Mouse (Mus musculus) gastrocnemius, postnatal 14 days (tissue): ENCODE results near the gene Plrg1. TPM values are rescaled to one million over a fixed set of nuclear protein-coding genes. Genes with fewer than 3 reads are reported as not detected.

Source experiments
- DNase-seq: peaks from one replicate; pipeline ENCODE4 v3.0.0; 2021; ENCODE audit warnings: mixed read lengths
- intact Hi-C: fragments of 180-260 bp; cut with DNase I; formaldehyde crosslinking; loops from one replicate; pipeline ENCODE4 v1.15.1; 2025; ENCODE audit warnings: low total_unique reads
- total RNA-seq, 2 experiments: library from RNA; stranded (reverse); gene quantifications; 2 replicates each; pipeline ENCODE4 v1.2.3; 2021

Gene Plrg1
- total RNA-seq, 2 experiments from 2014 or later = 24.9 to 25.2 TPM

DNA sequence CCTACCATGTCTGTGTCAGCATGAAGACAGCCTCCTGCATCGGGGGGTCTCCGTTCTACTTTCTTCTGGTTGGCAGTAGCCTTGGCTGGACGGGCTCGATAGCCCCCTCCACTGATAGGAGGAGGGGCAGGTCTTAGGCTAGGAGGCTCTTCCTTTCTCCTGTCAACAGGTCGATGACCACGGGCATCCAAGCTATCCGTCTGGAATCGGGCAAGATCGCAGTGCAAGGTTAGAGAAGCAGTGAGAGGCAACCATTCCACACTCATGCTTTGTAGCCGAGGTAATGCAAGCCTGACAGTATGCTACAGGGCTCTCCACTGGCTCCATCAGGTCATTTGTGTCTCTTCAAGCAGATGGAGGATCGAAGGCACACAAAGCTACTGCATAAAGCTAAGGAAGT is 8.7 kb upstream of the Plrg1 start:
- no peak for DNase-seq
- intact Hi-C loops = no loop called here

GRCm38 (mm10) chr3:83049680-83050079 is 5.6 kb upstream of the Plrg1 start, which contains the start of gene Fgb:
Gene Fgb, minus strand, starts transcription at chr3:83049863.
- DNase-seq = no peak
- intact Hi-C loops = no loop called here

GRCm38 (mm10) chr3:83050661-83051060 is 4.7 kb upstream of the Plrg1 start:
- intact Hi-C loops = no loop called here
- no peak for DNase-seq

DNA sequence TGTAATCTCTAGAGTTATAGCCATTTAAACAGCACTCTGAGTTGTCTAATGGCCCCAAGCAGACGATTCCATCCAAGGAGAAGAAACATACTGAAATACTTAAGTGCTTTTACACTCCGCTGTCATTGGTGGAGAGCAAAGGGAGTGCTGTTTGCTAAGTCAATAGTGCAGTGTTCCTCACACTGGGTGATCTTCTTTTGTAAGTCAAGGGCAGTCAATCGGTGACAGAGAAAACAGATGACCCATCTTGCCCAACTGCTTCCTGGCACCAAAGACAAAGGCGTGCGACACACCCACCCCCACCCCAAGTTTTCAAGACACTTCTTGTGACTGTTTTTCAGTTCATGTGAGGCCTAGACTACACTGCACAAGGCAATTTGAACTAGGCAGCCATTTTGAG is 3.2 kb upstream of the Plrg1 start:
- no peak for DNase-seq
- intact Hi-C loops = loop anchor here (2.0 kb wide), 1 partner anchor 51 kb away; no protein-coding TSS in a partner anchor

- no peak for DNase-seq
- intact Hi-C loops = loop anchor here (2.0 kb wide), 1 partner anchor 52 kb away; no protein-coding TSS in a partner anchor
Observed at GRCm38 (mm10) chr3:83053126-83053525, 2.2 kb upstream of the Plrg1 start.

DNA sequence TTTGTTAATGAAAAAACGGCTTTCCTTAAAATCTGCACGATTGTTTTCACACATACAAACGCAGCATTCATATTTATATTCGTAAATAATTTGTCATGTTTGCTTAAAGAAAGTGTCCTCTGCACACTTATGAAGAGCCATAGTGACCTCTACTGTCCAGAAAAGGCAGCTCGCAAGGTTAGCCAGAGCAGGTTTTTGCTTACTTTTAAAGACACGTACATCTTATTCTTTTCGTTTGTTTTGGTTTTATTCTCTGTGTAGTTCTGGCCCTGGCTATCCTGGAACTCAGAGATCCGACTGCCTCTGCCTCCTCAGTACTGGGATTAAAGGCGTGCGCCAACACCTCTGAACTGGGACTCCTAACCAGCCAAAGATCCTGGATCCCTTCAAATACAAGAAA is 1.6 kb upstream of the Plrg1 start:
- intact Hi-C loops = loop anchor here (2.0 kb wide), 1 partner anchor 53 kb away; no protein-coding TSS in a partner anchor
- DNase-seq = no peak

- DNase-seq = no peak
- intact Hi-C loops = no loop called here
Observed at GRCm38 (mm10) chr3:83054759-83055158, 563 bp upstream of the Plrg1 start.

GRCm38 (mm10) chr3:83057046-83057445 is 1.7 kb downstream of the Plrg1 start:
- intact Hi-C loops = no loop called here
- DNase-seq = no peak

- no peak for DNase-seq
- intact Hi-C loops = no loop called here
Observed at GRCm38 (mm10) chr3:83067920-83068319, 12.6 kb downstream of the Plrg1 start.

DNA sequence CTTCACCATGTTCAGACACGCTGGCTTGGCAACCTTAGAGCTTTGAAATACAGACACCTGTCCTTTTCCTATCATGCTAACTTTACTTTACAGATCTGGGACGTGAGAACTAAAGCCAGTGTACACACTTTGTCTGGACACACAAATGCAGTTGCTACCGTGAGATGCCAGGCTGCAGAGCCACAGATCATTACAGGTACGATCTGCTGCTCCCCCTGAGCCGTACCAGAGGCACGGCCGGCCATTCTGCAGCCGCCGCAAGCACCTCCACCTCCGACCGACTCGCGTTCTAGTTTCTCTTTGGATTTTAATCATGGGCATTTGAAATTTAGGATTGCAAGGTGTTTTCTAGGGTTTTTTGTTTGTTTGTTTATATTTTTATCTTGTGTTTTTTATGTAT is 13.5 kb downstream of the Plrg1 start:
- intact Hi-C loops = no loop called here
- no peak for DNase-seq

- intact Hi-C loops = no loop called here
- DNase-seq = no peak
Observed at GRCm38 (mm10) chr3:83070231-83070630, 14.9 kb downstream of the Plrg1 start.

- peak; percentile 53 for DNase-seq
- intact Hi-C loops = no loop called here
Observed at GRCm38 (mm10) chr3:83076563-83076962, 21.2 kb downstream of the Plrg1 start.

- peak; percentile 25 for DNase-seq
- intact Hi-C loops = loop anchor here (10.0 kb wide), 1 partner anchor 86 kb away; no protein-coding TSS in a partner anchor
Observed at GRCm38 (mm10) chr3:83080567-83081055, 25.3 kb downstream of the Plrg1 start.

DNA sequence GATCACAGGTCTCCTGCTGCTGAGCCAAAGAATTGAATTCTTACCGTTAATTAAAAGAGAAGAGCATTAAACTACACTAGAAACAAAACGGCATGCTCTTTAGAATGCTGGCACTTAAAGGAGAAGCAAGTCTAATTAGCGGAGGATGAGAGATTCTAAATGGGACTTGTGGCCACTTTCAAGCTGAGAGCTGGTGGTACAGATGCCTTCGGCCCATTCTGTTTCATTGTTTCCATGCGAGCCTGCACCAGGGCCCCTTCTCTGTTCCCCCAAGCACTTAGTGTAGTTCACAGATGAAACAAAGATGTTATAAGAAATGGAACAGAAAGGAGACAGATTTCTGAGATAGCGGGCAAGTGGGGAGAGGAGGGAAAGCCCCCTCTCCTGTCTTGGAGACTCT is 42.3 kb downstream of the Plrg1 start:
- DNase-seq = no peak
- intact Hi-C loops = no loop called here

GRCm38 (mm10) chr3:83098546-83099034 is 43.3 kb downstream of the Plrg1 start:
- intact Hi-C loops = no loop called here
- no peak for DNase-seq

GRCm38 (mm10) chr3:83099139-83099538 is 43.8 kb downstream of the Plrg1 start:
- intact Hi-C loops = no loop called here
- no peak for DNase-seq

DNA sequence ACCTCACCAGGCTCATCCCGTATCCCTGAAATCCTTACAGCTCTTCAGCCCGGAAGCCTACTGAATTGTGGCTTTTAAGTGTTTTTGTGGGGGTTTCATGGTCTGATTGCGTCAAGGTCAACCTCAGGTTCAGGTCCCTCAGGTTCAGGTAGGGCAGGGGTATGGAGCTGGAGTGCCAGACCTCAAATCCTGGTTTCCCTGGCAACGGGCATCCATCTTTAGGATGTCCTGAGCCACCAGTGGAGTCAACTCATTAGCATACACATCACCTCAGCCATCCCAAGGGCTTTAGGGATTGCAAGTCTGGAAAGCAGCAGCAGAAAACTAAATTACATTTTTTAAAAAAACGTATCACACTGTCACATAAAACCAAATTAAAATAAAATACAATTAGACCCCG is 44.3 kb downstream of the Plrg1 start:
- intact Hi-C loops = no loop called here
- no peak for DNase-seq

- intact Hi-C loops = no loop called here
- DNase-seq = no peak
Observed at GRCm38 (mm10) chr3:83102286-83102685, 47.0 kb downstream of the Plrg1 start.

- intact Hi-C loops = no loop called here
- no peak for DNase-seq
Observed at GRCm38 (mm10) chr3:83110163-83110562, 54.8 kb downstream of the Plrg1 start.

DNA sequence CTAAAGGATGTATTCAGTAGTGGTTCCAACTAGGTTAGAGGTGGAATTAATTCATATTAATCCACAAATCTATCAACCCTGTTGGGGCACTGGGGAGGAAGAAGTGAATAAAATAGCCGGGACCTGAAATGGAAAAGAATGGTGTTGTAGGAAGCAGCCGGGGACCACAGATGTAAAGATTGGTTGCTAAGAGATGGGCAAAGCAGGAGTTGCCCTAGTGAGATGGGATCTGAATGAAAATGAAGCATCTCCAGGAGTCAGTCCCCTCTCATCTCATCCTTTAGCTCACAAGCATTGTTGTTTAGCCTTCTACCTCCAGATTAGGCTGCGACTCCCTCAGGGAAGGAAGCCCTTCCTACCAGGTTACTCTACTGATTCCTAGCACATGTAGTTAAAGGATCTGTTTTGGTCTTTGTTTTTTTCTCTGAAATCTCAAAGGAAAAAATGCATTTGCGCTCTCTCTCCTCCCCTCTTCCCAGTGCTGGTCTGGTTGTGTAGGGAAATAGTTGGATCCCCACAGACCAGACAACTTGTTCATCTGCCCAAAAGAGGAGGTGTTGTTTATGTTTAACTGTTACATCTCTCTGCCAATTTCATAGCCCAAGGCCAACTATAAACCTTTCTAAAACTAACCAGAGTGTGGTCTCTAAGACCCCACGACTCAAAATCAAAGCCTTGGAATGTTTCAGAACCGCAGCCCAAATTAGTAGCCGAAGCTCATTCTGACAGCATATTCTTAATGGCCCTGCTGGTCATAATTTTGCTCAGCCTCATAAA is 56.4 kb downstream of the Plrg1 start:
- intact Hi-C loops = no loop called here
- no peak for DNase-seq

DNA sequence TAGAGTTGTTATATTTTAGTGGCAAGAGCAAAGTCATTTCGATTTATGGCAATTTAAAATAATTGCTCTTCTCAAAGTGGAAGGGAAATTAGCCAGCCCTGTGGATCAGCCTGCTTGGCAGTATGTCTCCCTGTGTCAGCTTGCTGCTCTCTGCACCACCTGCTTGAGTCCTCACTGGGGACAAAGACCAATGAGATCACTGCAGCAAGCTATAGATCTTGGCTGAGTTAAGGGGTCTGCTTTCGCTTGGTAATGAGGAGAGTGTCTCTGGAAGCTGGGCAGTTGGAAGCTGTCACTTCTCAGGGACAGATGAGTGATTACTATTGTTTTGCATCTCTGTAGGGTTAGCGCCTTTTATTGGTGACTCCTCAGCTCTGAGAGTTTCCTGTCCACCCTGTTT is 57.5 kb downstream of the Plrg1 start:
- DNase-seq = no peak
- intact Hi-C loops = no loop called here
